Mouse (Mus musculus): ENCODE data around the gene Tmem270.

DNA sequence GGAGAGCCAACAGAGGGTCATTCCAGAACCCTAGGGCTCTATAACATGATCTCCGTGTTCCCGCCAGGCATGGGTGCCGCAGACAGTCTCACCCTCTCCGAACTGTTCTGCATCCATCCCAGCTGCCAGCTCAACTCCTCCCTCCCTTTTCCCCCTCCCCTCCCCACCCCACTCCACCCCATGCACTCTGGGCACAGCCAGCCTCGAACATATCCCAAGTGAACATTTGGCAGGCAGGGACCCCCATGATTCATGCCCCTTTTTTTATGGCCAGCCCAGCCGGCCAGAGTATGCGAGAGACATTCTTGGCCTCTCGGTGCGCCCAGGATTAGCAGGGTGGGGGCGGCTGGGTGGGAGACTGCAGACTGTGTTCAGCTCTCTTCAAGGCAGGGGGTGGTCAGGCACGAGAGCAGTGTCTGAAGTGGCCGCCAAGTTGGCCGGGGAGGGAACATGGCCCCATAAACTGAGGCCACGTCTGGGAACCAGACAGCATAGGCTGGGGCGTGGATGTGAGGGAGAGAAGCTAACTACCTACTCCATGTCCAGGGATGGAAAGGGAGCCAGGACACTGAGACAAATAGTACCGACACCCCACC is 44.5 kb downstream of the Tmem270 start:
- TF ChIP-seq CTCF (IDR thresholded peaks at IDR 0.05 in 2 of 3, conservative IDR thresholded peaks at IDR 0.05 in 1 of 3; ENCODE audit: control insufficient read depth in 1 of 3, insufficient read depth in 1 of 3, low read depth in 2 of 3, low read length in 3 of 3, poor library complexity in 1 of 3, severe bottlenecking in 1 of 3) (no peak), GATA1 (IDR thresholded peaks at IDR 0.05; ENCODE audit: low read depth, low read length) (no peak), EP300 (IDR thresholded peaks at IDR 0.05; ENCODE audit: low read depth in 1 of 2, low read length in 2 of 2) (no peak), CHD1 (IDR thresholded peaks at IDR 0.05; ENCODE audit: low read depth, low read length) (no peak), MAFK (IDR thresholded peaks at IDR 0.05; ENCODE audit: borderline replicate concordance, low read depth, low read length) (no peak), BHLHE40 (IDR thresholded peaks at IDR 0.05; ENCODE audit: borderline replicate concordance, low read depth, low read length) (no peak), POLR2A (IDR thresholded peaks at IDR 0.05; ENCODE audit: control insufficient read depth in 1 of 2, insufficient read depth in 1 of 2, low read depth in 1 of 2, low read length in 2 of 2, poor library complexity in 1 of 2) (no peak), ETS1 (IDR thresholded peaks at IDR 0.05; ENCODE audit: low read depth, low read length) (no peak), HCFC1 (IDR thresholded peaks at IDR 0.05; ENCODE audit: low read depth, low read length) (no peak), TBP (IDR thresholded peaks at IDR 0.05; ENCODE audit: low read depth, low read length) (no peak), UBTF (IDR thresholded peaks at IDR 0.05; ENCODE audit: borderline replicate concordance, insufficient read depth, low read depth, low read length) (no peak), E2F4 (IDR thresholded peaks at IDR 0.05; ENCODE audit: borderline replicate concordance, low read depth, low read length) (no peak), POLR2AphosphoS2 (IDR thresholded peaks at IDR 0.05; ENCODE audit: low read length) (no peak), ZC3H11A (IDR thresholded peaks at IDR 0.05; ENCODE audit: low read depth, low read length) (no peak)

Data from MEL (cell line).